Mouse (Mus musculus): ENCODE measurements around the gene Bcat2. TPM values are rescaled to one million over a fixed set of nuclear protein-coding genes. Genes with fewer than 3 reads are reported as not detected.
"Not testable (repeated sequence)": the region's sequence is repeated elsewhere in the genome, so short reads cannot be mapped to it uniquely, and the experiment has no call there.

Bcat2 gene
- polyA plus RNA-seq, 1 experiment: 26.3 TPM

DNA sequence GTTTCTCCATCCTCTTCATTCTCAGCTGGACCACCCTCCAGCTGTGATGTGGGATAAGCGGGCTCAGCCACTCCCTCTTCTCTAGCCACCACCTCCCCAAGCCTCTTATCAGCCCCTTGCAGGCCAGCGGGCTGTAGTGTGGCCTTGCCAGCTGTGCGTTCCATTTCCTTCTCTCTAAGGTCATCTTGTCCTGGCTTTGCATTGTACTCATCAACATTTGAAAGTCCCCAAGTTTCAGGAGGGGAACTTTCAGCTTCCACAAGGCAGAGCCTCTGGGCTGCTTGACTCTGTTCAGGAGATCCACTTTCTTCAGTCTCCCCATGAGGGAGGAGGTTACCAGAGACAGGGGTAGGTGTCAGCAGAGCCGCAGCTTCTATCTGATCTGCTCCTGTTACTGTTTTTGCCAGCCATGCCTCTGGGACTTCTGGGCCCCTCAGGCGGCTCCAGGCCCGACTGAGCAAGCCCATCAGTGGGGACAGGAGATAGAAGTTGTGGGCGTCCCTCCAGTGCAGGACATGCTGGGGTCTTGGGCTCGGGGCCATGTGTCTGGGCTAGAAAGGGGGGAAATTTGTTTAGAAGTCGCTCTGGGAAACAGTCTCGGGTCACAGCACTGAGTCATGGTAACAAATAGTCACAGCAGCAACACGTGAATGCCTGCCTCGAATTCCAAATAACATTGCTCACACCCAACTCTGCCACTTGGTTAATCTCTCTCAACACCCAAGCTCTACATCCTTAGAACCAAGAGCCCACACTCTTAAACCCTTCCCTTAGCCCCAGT lies 44.9 kb upstream of the Bcat2 start:
- Histone ChIP-seq H3K4me3 (ENCODE audit: low read depth, low read length) (peak overlapping the region; percentile 89), H3K27me3 (ENCODE audit: control insufficient read depth, insufficient read depth, low read length) (0 out of 2 replicates have a peak, but pooled peaks cover 2% of the 10 kb centered on the region), H3K36me3 (ENCODE audit: control insufficient read depth, insufficient read depth, low read length) (peaks cover 7% of the 10 kb centered on the region; the same call in 1 of the 2 replicates), H3K27ac (ENCODE audit: insufficient read depth, low read depth, low read length) (peak overlapping the region; percentile 95), H3K4me1 (ENCODE audit: control insufficient read depth, insufficient read depth, insufficient read length, low read length) (peaks cover 9% of the 10 kb centered on the region)
- no peak for TF ChIP-seq POLR2A (IDR thresholded peaks at IDR 0.05; ENCODE audit: low read depth, low read length)
- no peak for TF ChIP-seq CTCF (IDR thresholded peaks at IDR 0.05; ENCODE audit: extremely low read depth, insufficient read length, insufficient replicate concordance, low read depth, low read length)
- 30% methylated on average over 12 of the region's 12 CpGs for WGBS

- H3K4me3 ChIP-seq (ENCODE audit: low read depth, low read length): peak within 1 kb of the TSS; percentile 89
- H3K27ac ChIP-seq (ENCODE audit: insufficient read depth, low read depth, low read length): peak within 1 kb of the TSS; percentile 95
- H3K4me1 ChIP-seq (ENCODE audit: control insufficient read depth, insufficient read depth, insufficient read length, low read length): peaks cover 9% of the 10 kb centered on the region
- TF ChIP-seq POLR2A (IDR thresholded peaks at IDR 0.05; ENCODE audit: low read depth, low read length) (peak; percentile 98), CTCF (IDR thresholded peaks at IDR 0.05; ENCODE audit: extremely low read depth, insufficient read length, insufficient replicate concordance, low read depth, low read length) (no peak)
- WGBS: under 1% methylated on average over 54 of the region's 54 CpGs
- H3K36me3 ChIP-seq (ENCODE audit: control insufficient read depth, insufficient read depth, low read length): peaks cover 7% of the 10 kb centered on the region; the same call in 1 of the 2 replicates
- 0 out of 2 replicates have a peak, but pooled peaks cover 2% of the 10 kb centered on the region for H3K27me3 ChIP-seq (ENCODE audit: control insufficient read depth, insufficient read depth, low read length)
Observed at GRCm38 (mm10) chr7:45525809-45526473, 44.0 kb upstream of the Bcat2 start, which contains the start of the genes Ppp1r15a and Plekha4. Ppp1r15a (minus strand) TSS chr7:45526268. Plekha4 (plus strand) TSS chr7:45526330.

DNA sequence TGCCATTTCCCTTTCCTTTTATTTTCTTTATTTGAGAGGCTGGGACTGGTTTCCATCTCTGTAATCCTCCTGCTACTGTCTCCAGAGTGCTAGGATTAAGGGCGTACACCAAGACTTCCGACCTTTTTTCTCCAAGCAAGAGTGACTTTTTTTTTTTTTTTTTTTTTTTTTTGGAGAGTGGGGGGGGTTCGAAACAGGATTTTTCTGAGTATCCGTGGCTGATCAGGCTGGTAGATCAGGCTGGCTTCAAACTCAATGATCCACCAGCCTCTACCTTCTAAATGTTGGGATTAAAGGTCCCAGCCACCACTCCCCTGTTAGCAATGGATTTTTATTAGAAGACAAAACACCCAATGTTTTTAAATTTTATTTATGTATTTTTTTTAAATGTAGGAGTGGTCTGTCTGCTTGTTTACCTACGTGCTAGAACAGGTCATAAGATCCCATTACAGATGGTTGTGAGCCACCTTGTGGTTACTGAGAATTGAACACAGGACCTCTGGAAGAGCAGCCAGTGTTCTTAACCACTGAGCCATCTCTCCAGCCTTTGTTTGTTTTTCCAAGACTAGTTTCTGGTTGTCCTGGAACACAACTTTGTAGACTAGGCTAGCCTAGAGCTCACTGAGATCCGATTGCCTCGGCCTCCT lies 43.4 kb upstream of the Bcat2 start:
- TF ChIP-seq POLR2A (IDR thresholded peaks at IDR 0.05; ENCODE audit: low read depth, low read length): no peak
- no peak for TF ChIP-seq CTCF (IDR thresholded peaks at IDR 0.05; ENCODE audit: extremely low read depth, insufficient read length, insufficient replicate concordance, low read depth, low read length)
- peak overlapping the region; percentile 79 for H3K27ac ChIP-seq (ENCODE audit: insufficient read depth, low read depth, low read length)
- H3K27me3 ChIP-seq (ENCODE audit: control insufficient read depth, insufficient read depth, low read length): 0 out of 2 replicates have a peak, but pooled peaks cover 2% of the 10 kb centered on the region
- peak overlapping the region; percentile 89 for H3K4me3 ChIP-seq (ENCODE audit: low read depth, low read length)
- H3K36me3 ChIP-seq (ENCODE audit: control insufficient read depth, insufficient read depth, low read length): peaks cover 7% of the 10 kb centered on the region; the same call in 1 of the 2 replicates
- H3K4me1 ChIP-seq (ENCODE audit: control insufficient read depth, insufficient read depth, insufficient read length, low read length): peaks cover 9% of the 10 kb centered on the region
- WGBS: 13% methylated on average over 7 of the region's 7 CpGs

- not testable (repeated sequence) for H3K27me3 ChIP-seq (ENCODE audit: control insufficient read depth, insufficient read depth, low read length); H3K36me3 ChIP-seq (ENCODE audit: control insufficient read depth, insufficient read depth, low read length); H3K27ac ChIP-seq (ENCODE audit: insufficient read depth, low read depth, low read length); H3K4me3 ChIP-seq (ENCODE audit: low read depth, low read length); H3K4me1 ChIP-seq (ENCODE audit: control insufficient read depth, insufficient read depth, insufficient read length, low read length)
- WGBS: 81% methylated on average over 6 of the region's 6 CpGs
Observed at GRCm38 (mm10) chr7:45527169-45527568, 42.8 kb upstream of the Bcat2 start.

DNA sequence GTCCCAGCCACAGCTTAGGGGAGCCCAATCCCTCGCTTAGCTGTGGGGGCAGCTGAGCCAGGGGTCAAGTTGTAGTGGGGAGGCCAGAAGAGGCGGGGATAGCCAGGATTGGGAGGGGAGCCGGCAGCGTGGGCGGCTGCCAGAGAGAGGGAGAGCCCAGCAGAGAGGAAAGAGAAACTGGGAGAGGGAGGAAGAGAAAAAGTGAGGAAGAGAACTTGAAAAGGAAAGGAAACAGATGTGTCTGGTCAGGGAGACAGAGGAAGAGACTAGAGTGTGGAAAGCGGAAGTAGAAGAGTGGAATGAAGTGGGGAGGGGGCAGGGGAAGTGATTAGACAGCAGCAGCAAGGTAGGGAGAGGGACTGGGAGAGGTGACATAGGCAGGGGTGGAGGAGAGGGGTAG lies 40.5 kb upstream of the Bcat2 start:
- H3K36me3 ChIP-seq (ENCODE audit: control insufficient read depth, insufficient read depth, low read length): no peaks in the 10 kb centered on the region
- H3K4me1 ChIP-seq (ENCODE audit: control insufficient read depth, insufficient read depth, insufficient read length, low read length): peaks cover 3% of the 10 kb centered on the region
- 17% methylated on average over 6 of the region's 6 CpGs for WGBS
- no peak overlapping the region for H3K4me3 ChIP-seq (ENCODE audit: low read depth, low read length)
- H3K27me3 ChIP-seq (ENCODE audit: control insufficient read depth, insufficient read depth, low read length): 0 out of 2 replicates have a peak, but pooled peaks cover 2% of the 10 kb centered on the region
- TF ChIP-seq POLR2A (IDR thresholded peaks at IDR 0.05; ENCODE audit: low read depth, low read length) (no peak), CTCF (IDR thresholded peaks at IDR 0.05; ENCODE audit: extremely low read depth, insufficient read length, insufficient replicate concordance, low read depth, low read length) (no peak)
- no peak overlapping the region for H3K27ac ChIP-seq (ENCODE audit: insufficient read depth, low read depth, low read length)

DNA sequence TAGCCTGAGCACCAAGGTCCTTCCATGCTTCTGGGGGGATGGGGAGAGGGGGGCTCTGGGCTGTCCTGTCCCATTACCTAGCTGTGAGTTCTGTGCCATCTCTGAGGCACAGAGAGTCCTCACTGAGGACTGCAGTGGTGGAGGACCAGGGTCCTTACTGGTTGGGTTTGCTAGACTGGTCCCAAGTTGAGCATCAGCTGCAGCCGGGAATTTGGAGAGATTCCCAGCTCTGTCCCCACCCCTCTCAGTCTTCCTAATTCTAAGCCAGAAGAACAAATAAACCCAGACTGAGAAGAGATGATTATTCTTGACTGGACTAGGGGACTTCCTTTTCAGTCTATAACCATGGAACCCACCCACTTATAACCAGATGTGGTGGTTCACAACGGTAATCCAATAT lies 39.3 kb upstream of the Bcat2 start:
- Histone ChIP-seq H3K36me3 (ENCODE audit: control insufficient read depth, insufficient read depth, low read length) (no peaks in the 10 kb centered on the region), H3K4me3 (ENCODE audit: low read depth, low read length) (peak overlapping the region; percentile 33), H3K4me1 (ENCODE audit: control insufficient read depth, insufficient read depth, insufficient read length, low read length) (no peaks in the 10 kb centered on the region; the same call in 1 of the 2 replicates), H3K27ac (ENCODE audit: insufficient read depth, low read depth, low read length) (0 out of 2 replicates have a peak overlapping the region, but pooled peaks have one; percentile 20), H3K27me3 (ENCODE audit: control insufficient read depth, insufficient read depth, low read length) (0 out of 2 replicates have a peak, but pooled peaks cover 2% of the 10 kb centered on the region)
- 16% methylated on average over 2 of the region's 2 CpGs for WGBS
- TF ChIP-seq POLR2A (IDR thresholded peaks at IDR 0.05; ENCODE audit: low read depth, low read length) (no peak), CTCF (IDR thresholded peaks at IDR 0.05; ENCODE audit: extremely low read depth, insufficient read length, insufficient replicate concordance, low read depth, low read length) (no peak)

Measured in small intestine, adult 2 months (tissue).